Mouse (Mus musculus): Measurements from ENCODE around the gene Rnf41.

The Rnf41 gene

DNA sequence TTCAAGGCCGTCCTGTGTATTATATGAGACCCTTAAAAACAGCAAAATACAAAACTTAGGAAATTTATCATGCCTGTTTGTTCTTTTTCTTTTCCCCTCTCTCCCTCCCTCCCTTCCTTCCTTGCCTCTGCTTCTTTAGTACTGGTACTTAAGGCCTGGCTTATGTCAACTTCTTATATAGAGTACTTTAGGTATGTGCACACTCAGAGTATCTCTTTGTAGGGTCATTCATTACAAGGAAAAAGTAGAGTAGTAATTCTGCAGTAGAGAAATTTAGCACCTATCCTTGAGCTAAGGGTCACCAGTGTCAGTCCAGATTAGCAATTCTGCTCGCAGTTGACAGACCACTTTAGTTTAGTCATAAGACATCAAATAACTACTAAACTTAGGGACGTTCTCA lies 13.8 kb downstream of the Rnf41 start:
- in situ Hi-C loops (cut with MseI, MboI) = no loop called here

DNA sequence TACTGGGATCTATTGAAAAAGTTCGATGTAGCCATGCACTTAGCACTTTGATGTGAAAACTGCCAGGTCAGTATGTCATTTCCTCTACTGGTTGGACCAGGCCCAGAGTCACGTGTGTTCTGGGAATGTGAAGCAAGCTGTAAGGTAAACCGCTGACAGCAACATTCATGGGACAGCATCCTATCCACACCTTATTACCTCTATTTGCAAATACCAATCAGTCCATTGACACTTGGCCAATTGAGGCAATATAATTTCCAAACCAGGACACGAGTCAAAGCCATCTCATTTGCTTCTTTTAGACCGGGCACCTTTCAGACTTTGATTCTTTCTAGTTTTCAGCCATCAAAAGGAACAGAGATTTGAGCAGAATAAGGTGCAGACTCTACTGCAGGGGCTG lies 17.6 kb downstream of the Rnf41 start:
- in situ Hi-C loops (cut with MseI, MboI) = no loop called here

DNA sequence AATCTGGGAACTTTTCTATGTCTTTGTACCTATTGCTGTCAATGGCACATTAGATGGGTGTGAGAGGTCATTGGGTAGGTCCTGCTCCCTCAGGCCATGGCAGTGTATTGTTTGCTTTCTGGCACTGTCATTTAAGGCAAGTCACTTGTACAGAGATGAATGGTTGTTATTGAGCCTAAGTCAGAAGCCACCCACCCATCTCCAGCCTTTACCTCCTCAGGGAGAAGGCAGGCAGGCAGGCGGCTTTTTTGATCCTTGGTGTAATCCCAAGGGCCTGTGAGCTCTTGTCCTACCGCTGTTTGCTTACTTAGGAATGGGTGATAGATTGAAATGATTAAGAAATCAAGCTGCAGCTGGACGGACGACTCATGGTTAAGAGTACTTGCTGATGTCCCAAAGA lies 18.0 kb downstream of the Rnf41 start:
- in situ Hi-C loops (cut with MseI, MboI) = no loop called here

DNA sequence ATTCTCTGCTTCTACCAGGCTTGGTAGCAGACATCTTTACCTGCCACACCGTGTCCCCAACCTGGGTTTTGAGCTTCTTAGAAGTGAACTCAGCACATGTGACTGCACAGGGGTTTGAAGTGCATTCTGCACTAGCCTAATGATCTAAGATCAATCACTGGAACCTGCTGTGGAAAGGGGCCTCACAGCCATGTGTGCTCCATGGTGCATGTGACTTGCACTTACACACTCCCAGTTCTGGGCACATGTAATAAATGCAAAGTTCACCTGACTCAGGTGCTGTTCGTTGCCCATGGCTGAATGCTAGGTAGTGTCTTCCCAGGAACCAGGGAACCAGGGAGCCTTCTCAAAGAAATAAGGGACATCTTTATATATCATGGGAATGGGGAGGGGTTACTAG lies 22.0 kb downstream of the Rnf41 start:
- in situ Hi-C loops (cut with MseI, MboI) = no loop called here

DNA sequence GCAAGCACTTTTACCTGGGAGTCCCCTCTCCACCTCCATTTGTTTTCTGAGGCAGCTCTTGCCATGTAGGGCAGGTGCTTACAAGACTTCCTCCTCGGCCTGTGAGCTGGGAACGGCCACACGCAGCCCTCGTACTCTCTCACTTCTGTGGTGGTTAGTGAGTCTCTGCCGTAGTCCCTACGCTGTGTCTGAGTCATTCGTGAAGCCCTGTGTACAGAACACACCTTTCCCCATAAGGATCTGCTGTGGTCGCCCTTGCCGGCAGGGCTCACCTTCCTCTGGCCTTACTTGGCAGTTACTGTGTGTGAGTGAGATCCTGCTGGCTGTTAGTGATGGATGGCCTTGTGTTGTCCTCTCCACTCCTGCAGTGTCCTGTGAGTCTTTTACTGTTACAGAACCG lies 23.2 kb downstream of the Rnf41 start:
- in situ Hi-C loops (cut with MseI, MboI) = no loop called here

DNA sequence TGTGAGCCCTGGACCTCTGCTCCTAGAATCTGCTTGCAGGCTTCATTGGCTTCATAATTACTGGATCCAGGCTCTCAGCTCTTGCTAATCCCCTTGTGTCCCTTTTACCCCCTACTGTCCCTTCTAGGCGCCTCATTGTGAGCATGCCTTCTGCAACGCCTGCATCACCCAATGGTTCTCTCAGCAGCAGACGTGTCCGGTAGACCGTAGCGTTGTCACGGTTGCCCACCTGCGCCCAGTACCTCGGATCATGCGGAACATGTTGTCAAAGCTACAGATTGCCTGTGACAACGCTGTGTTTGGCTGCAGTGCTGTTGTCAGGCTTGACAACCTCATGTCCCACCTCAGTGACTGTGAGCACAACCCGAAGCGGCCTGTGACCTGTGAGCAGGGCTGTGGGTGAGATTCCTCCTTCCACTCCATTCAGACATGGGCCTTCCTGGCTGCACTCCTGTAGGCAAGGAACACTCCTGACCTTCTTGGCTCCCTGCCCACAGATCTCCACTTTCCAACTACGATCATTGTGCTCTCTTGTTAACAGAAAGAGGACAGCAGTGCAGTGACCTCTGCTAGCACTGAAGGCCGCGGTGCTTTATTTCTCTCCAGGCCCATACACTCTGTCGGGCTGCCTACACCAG lies 23.8 kb downstream of the Rnf41 start:
- in situ Hi-C loops (cut with MseI, MboI) = no loop called here

GRCm38 (mm10) chr10:128435873-128436272 lies 24.4 kb downstream of the Rnf41 start:
- in situ Hi-C loops (cut with MseI, MboI) = no loop called here

DNA sequence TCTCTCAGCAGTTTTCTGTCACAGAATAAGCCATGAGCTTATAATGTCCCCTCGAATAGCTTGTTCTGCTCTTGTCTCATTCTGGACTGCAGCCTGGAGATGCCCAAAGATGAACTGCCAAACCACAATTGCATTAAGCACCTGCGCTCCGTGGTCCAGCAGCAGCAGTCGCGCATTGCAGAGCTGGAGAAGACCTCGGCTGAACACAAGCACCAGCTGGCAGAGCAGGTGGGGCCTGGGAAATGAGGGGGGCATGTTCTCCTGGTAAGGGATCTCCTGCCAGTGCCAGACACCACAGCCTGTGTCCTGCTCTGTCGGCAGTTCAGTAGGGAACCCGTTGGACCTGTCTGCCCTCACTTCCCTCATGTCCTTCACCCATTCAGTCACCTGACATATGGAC lies 24.9 kb downstream of the Rnf41 start:
- in situ Hi-C loops (cut with MseI, MboI) = no loop called here

- in situ Hi-C loops (cut with MseI, MboI) = no loop called here
Observed at GRCm38 (mm10) chr10:128438675-128439279, 27.3 kb downstream of the Rnf41 start.

DNA sequence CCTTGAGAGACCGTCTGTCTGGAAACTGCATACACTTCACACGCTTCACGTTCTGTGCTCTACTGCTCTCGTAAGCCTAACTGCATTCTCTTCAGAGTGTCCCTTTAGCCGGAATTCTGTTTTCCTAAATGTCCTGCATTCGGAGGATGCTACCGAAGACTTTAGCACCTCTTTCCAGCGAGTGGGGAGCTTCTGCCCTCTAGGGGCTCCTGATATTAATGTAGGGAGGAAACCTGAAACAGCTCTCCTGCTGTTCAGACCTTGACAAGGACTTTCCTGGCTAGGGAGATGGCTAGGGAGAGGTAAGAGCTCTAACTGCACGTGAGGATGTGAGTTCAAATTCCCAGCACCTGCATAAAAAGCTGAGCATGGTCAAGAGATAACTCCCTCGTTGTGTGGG lies 28.9 kb downstream of the Rnf41 start:
- in situ Hi-C loops (cut with MseI, MboI) = no loop called here

GRCm38 (mm10) chr10:128441324-128442119 lies 30.1 kb downstream of the Rnf41 start:
- in situ Hi-C loops (cut with MseI, MboI) = no loop called here

DNA sequence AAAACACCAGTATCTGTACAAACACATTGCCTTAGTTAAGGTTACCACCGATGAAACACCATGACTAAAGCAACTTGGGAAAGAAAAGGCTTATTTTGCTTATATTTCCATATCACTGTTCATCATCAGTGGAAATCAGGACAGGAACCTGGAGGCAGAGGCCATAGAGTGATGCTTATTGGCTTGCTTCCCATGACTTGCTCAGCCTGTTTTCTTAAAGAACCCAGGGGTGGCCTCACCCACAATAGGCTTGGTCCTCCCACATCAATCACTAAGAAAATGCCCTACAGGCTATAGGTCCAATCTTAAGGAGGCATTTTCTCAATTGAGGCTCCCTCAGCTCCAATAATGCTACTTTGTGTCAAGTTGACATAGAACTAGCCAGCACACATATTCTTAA lies 31.3 kb downstream of the Rnf41 start:
- in situ Hi-C loops (cut with MseI, MboI) = no loop called here

DNA sequence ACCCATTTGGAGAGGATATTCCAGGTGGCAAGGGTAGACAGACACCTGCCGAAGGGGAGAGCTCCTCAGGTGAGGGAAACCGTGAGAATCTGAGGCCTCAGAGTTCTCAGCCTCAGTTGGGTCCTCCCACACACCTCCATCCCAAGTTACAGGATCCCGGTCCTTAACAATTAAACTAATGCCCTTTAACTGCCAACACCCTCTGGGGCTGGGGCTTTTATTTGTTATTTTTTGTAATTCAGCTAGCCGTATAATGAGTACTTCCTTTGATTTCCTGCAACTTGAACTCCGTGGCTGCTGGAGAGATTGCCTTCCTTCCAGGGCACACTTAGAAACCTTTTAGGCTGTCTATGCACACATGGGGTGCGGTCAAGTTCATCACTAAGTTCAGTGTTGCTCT lies 32.9 kb downstream of the Rnf41 start:
- in situ Hi-C loops (cut with MseI, MboI) = no loop called here

DNA sequence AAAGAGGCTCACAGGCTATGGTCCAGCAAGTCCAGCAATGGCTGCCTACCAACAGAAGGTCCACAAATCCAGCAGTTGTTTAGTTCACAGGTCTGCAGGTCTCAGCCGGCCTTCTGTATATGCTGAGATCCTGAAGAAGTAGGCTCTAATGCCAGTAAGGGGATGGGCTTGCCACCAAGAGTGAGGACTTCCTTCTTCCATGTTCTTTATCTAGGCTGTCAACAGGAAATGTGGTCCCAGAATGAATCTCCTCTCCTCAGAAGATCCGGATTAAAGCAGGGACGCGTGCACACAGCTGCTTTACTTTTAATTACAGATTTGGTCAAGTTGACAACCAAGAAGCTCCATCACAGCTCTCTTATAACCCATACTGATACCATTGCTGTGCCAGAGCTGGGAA lies 34.0 kb downstream of the Rnf41 start:
- in situ Hi-C loops (cut with MseI, MboI) = no loop called here

GRCm38 (mm10) chr10:128451014-128451413 lies 39.6 kb downstream of the Rnf41 start:
- in situ Hi-C loops (cut with MseI, MboI) = loop anchor here in 1 of 2 experiments (10.0 kb wide), 1 partner anchor 76 kb away; the partner anchor contains the start of gene Ankrd52

DNA sequence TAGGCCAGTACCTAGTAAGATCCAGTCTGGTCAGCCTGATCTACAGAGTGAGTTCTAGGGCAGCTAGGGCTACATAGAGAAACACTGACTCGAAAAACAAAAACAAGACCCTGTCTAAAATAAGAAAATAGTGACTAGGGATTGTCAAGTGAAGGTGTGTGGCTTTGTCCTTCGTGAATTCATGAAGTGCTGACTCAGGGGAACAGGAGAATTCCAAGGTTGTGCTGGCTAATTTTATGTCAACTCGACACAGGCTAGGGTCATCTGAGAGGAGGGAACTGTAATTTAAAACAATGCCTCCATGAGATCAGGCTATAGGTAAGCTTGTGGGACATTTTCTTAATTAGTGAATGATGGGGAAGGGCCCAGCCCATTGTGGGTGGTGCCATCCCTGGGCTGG lies 43.0 kb downstream of the Rnf41 start:
- in situ Hi-C loops (cut with MseI, MboI) = loop anchor here in 1 of 2 experiments (10.0 kb wide), 1 partner anchor 80 kb away; the partner anchor contains the start of gene Ankrd52

- in situ Hi-C loops (cut with MseI, MboI) = loop anchor here in 1 of 2 experiments (10.0 kb wide), 1 partner anchor 80 kb away; the partner anchor contains the start of gene Ankrd52
Observed at GRCm38 (mm10) chr10:128455280-128455679, 43.8 kb downstream of the Rnf41 start.

DNA sequence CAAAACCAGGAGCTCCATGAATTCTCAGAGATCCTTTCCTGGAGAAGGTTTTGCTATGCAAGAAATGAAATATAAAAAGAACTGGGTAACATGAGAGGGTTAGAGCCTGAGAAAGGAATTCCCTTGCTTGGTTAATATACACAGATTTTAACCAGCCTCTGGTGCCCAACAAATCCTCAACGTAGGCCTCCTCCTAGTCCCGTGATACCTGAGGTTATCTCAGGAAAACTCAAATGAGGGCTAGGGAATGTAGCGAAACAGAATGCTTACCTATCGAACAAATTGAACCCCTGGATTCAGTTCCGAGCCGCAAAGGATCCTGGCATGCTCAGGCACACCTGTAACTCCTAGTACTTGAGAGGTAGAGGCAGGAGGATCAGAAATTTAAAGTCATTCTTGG lies 46.2 kb downstream of the Rnf41 start:
- in situ Hi-C loops (cut with MseI, MboI) = loop anchor here in 1 of 2 experiments (10.0 kb wide), 1 partner anchor 83 kb away; the partner anchor contains the start of gene Ankrd52

GRCm38 (mm10) chr10:128458348-128458718 lies 46.9 kb downstream of the Rnf41 start:
- in situ Hi-C loops (cut with MseI, MboI) = loop anchor here in 1 of 2 experiments (10.0 kb wide), 1 partner anchor 84 kb away; the partner anchor contains the start of gene Ankrd52

- in situ Hi-C loops (cut with MseI, MboI) = loop anchor here in 1 of 2 experiments (10.0 kb wide), 1 partner anchor 84 kb away; the partner anchor contains the start of gene Ankrd52
Observed at GRCm38 (mm10) chr10:128458719-128459408, 47.4 kb downstream of the Rnf41 start, which contains the start of gene Smarcc2. Smarcc2 (plus strand) TSS chr10:128459248.

Data from mouse trophoblast stem cell (cell line).